27 mouse cellular contexts compared by ENCODE assay signal in genomic region chr6:47050319-47051222, GRCm38 (mm10).
DNase-seq lines count a peak whose midpoint lies in the region; ATAC-seq and TF ChIP-seq lines count a peak whose summit lies in the region.
"Had no signal": no experiment of that assay in that cellular context is flagged by ENCODE, and none has a peak within 500 bp of the region (broad histone marks: within the 10 kb centered on the region; RNA-seq: fewer than 3 reads in every experiment).

No protein-coding gene starts in this region.

- H3K4me1 ChIP-seq in midbrain, embryonic 12.5 days = peaks cover 10% of the 10 kb centered on the region
- H3K4me1 ChIP-seq in midbrain, embryonic 15.5 days = peaks cover 9% of the 10 kb centered on the region
- H3K4me1 ChIP-seq in forebrain, embryonic 12.5 days = peaks cover 9% of the 10 kb centered on the region; the same call in 1 of the 2 replicates
- H3K4me1 ChIP-seq in forebrain, postnatal 0 days (ENCODE audit: insufficient read depth) = no peaks in the 10 kb centered on the region
- H3K4me1 ChIP-seq: embryonic facial prominence, embryonic 15.5 days; heart, embryonic 12.5 days; kidney, embryonic 15.5 days; limb, embryonic 13.5 days; megakaryocyte, embryonic 14.5 days; stomach, embryonic 15.5 days had no signal

- TF ChIP-seq CTCF in forebrain, postnatal 0 days (IDR thresholded peaks at IDR 0.05; ENCODE audit: low read depth) = no peak

- H3K4me3 ChIP-seq in midbrain, embryonic 12.5 days = no peak overlapping the region
- no peak overlapping the region for H3K4me3 ChIP-seq in midbrain, embryonic 15.5 days
- no peak overlapping the region for H3K4me3 ChIP-seq in forebrain, embryonic 12.5 days (replicated peaks)
- no peak overlapping the region for H3K4me3 ChIP-seq in forebrain, postnatal 0 days (ENCODE audit: low read depth, low read length)
- H3K4me3 ChIP-seq: embryonic facial prominence, embryonic 15.5 days; heart, adult 2 months; heart, embryonic 12.5 days; kidney, embryonic 15.5 days; left cerebral cortex, adult 2 months; limb, embryonic 13.5 days; megakaryocyte, embryonic 14.5 days; neural tube, embryonic 13.5 days; stomach, embryonic 15.5 days had no signal

- no peaks in the 10 kb centered on the region for H3K9me3 ChIP-seq in midbrain, embryonic 12.5 days
- H3K9me3 ChIP-seq in midbrain, embryonic 15.5 days = no peaks in the 10 kb centered on the region
- H3K9me3 ChIP-seq in forebrain, embryonic 12.5 days = no peaks in the 10 kb centered on the region
- H3K9me3 ChIP-seq in forebrain, postnatal 0 days (ENCODE audit: low read length) = no peaks in the 10 kb centered on the region
- H3K9me3 ChIP-seq: embryonic facial prominence, embryonic 15.5 days; heart, embryonic 12.5 days; kidney, embryonic 15.5 days; limb, embryonic 13.5 days; megakaryocyte, embryonic 14.5 days; neural tube, embryonic 13.5 days; stomach, embryonic 15.5 days had no signal

- H3K27ac ChIP-seq in midbrain, embryonic 12.5 days (replicated peaks) = no peak overlapping the region
- H3K27ac ChIP-seq in midbrain, embryonic 15.5 days = no peak overlapping the region
- peak overlapping the region; percentile 65; the same call in 1 of the 2 replicates for H3K27ac ChIP-seq in forebrain, embryonic 12.5 days
- H3K27ac ChIP-seq in forebrain, postnatal 0 days (ENCODE audit: low read depth, low read length) = no peak overlapping the region
- H3K27ac ChIP-seq: embryonic facial prominence, embryonic 15.5 days; heart, adult 2 months; kidney, embryonic 15.5 days; left cerebral cortex, adult 2 months; limb, embryonic 13.5 days; neural tube, embryonic 13.5 days; stomach, embryonic 15.5 days had no signal

- H3K36me3 ChIP-seq in midbrain, embryonic 12.5 days = no peaks in the 10 kb centered on the region
- H3K36me3 ChIP-seq in midbrain, embryonic 15.5 days (replicated peaks) = no peaks in the 10 kb centered on the region
- H3K36me3 ChIP-seq in forebrain, embryonic 12.5 days (replicated peaks) = no peaks in the 10 kb centered on the region
- H3K36me3 ChIP-seq in forebrain, postnatal 0 days (ENCODE audit: insufficient read depth) = no peaks in the 10 kb centered on the region
- H3K36me3 ChIP-seq: embryonic facial prominence, embryonic 15.5 days; heart, embryonic 12.5 days; kidney, embryonic 15.5 days; limb, embryonic 13.5 days; neural tube, embryonic 13.5 days; stomach, embryonic 15.5 days had no signal

- H3K27me3 ChIP-seq in midbrain, embryonic 12.5 days = peaks cover 4% of the 10 kb centered on the region
- H3K27me3 ChIP-seq in midbrain, embryonic 15.5 days (replicated peaks) = 0 out of 2 replicates have a peak, but pooled peaks cover 3% of the 10 kb centered on the region
- H3K27me3 ChIP-seq in forebrain, embryonic 12.5 days = no peaks in the 10 kb centered on the region
- H3K27me3 ChIP-seq in forebrain, postnatal 0 days (ENCODE audit: insufficient read depth, low read length) = no peaks in the 10 kb centered on the region
- H3K27me3 ChIP-seq: embryonic facial prominence, embryonic 15.5 days; kidney, embryonic 15.5 days; megakaryocyte, embryonic 14.5 days; neural tube, embryonic 13.5 days; stomach, embryonic 15.5 days had no signal

- DNase-seq in frontal cortex, postnatal 10 days (ENCODE audit: low spot score in 2 of 2) = no peak
- DNase-seq in forebrain, postnatal 0 days = peak; percentile 54
- DNase-seq in MN1 (ENCODE audit: low spot score) = no peak
- no peak for DNase-seq in layer of hippocampus, postnatal 36 days
- DNase-seq: adrenal gland, postnatal 14 days; cerebellum, adult 18-20 months; cerebellum, postnatal 10 days; heart, adult 2 months; kidney, adult 18-20 months; kidney, postnatal 25 days; lung, postnatal 4 days; right cerebral cortex, postnatal 25 days had no signal

- H3K4me2 ChIP-seq in midbrain, embryonic 12.5 days (replicated peaks) = no peak overlapping the region
- H3K4me2 ChIP-seq in midbrain, embryonic 15.5 days = no peak overlapping the region
- no peak overlapping the region for H3K4me2 ChIP-seq in forebrain, embryonic 12.5 days
- H3K4me2 ChIP-seq in forebrain, postnatal 0 days (ENCODE audit: low read depth) = no peak overlapping the region
- H3K4me2 ChIP-seq: embryonic facial prominence, embryonic 15.5 days; heart, embryonic 12.5 days; kidney, embryonic 15.5 days; limb, embryonic 13.5 days; liver, embryonic 11.5 days; neural tube, embryonic 13.5 days; stomach, embryonic 15.5 days had no signal

- no peak overlapping the region for H3K9ac ChIP-seq in midbrain, embryonic 12.5 days (replicated peaks)
- H3K9ac ChIP-seq in midbrain, embryonic 15.5 days = no peak overlapping the region
- H3K9ac ChIP-seq in forebrain, embryonic 12.5 days = no peak overlapping the region
- H3K9ac ChIP-seq in forebrain, postnatal 0 days = no peak overlapping the region
- H3K9ac ChIP-seq: embryonic facial prominence, embryonic 15.5 days; heart, embryonic 12.5 days; kidney, embryonic 15.5 days; limb, embryonic 13.5 days; neural tube, embryonic 13.5 days; stomach, embryonic 15.5 days had no signal

- WGBS in midbrain, embryonic 12.5 days = 52% methylated on average over 7 of the region's 7 CpGs
- WGBS in midbrain, embryonic 15.5 days = 31% methylated on average over 7 of the region's 7 CpGs
- WGBS in forebrain, embryonic 12.5 days = 45% methylated on average over 7 of the region's 7 CpGs
- WGBS in forebrain, postnatal 0 days = 20% methylated on average over 7 of the region's 7 CpGs

- peak; percentile 41; the same call in 1 of the 2 replicates for ATAC-seq in frontal cortex, adult (ENCODE audit: low TSS enrichment)
- ATAC-seq in midbrain, embryonic 12.5 days (ENCODE audit: low FRiP score, low read depth) = peak; percentile 70
- no peak; the same call in 1 of the 2 replicates for ATAC-seq in midbrain, embryonic 15.5 days (replicated peaks)
- peak; percentile 69; the same call in 1 of the 2 replicates for ATAC-seq in forebrain, embryonic 12.5 days (ENCODE audit: low FRiP score)
- ATAC-seq in forebrain, postnatal 0 days = peak; percentile 73
- ATAC-seq: inflammation-experienced regulatory T-cells, adult 6 months; lung, postnatal 0 days had no signal
